Mouse (Mus musculus) cerebellum, postnatal 14 days (tissue): ENCODE measurements around the gene Tbca.

Experiments
- DNase-seq, 2 experiments: peaks; one replicate each; pipeline ENCODE4 v3.0.0; 2021; ENCODE audit warnings: mixed read lengths in 2 of 2

Tbca gene

GRCm38 (mm10) chr13:94882221-94882620 is 93.5 kb downstream of the Tbca start:
- DNase-seq = peak in 1 of 2 experiments; percentile 23

GRCm38 (mm10) chr13:94882711-94883145 is 94.0 kb downstream of the Tbca start:
- no peak for DNase-seq

GRCm38 (mm10) chr13:94883163-94883965 is 94.7 kb downstream of the Tbca start:
- DNase-seq = peak; percentile 69 to 71

- DNase-seq = peak; percentile 29 to 50
Observed at GRCm38 (mm10) chr13:94883966-94884960, 95.6 kb downstream of the Tbca start.

- DNase-seq = peak; percentile 36 to 39
Observed at GRCm38 (mm10) chr13:94885291-94886235, 96.9 kb downstream of the Tbca start.
